Mouse (Mus musculus): ENCODE data around the gene 2010111I01Rik.
A peak's percentile ranks its signal among the peaks of the same experiment; 100 is the strongest.
"Not testable (repeated sequence)": the region's sequence is repeated elsewhere in the genome, so short reads cannot be mapped to it uniquely, and the experiment has no call there.

2010111I01Rik gene

GRCm38 (mm10) chr13:63296300-63296699, 331.6 kb downstream of the 2010111I01Rik start:
- DNase-seq = no peak

DNA sequence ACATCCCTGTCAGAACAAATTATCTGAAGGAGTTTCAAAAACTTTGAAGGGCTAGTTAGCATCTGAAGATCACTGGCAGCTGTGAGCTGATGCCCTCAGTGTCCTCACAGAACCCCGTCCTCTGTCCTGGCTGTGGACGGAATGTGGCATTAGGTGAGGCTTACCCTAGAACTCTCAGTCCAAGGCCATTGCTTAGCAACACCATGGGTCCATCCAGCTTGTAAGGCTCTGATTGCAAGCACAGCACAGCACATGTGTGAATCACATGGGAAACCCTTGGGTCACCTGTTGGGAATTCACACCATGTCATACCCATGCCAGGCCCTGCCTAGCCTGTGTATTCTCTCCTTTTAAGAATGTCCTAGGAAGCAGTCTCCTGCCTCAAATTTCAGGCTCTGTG, 332.3 kb downstream of the 2010111I01Rik start:
- no peak for DNase-seq

- DNase-seq = no peak
Measured at GRCm38 (mm10) chr13:63297933-63298332, 333.2 kb downstream of the 2010111I01Rik start.

DNA sequence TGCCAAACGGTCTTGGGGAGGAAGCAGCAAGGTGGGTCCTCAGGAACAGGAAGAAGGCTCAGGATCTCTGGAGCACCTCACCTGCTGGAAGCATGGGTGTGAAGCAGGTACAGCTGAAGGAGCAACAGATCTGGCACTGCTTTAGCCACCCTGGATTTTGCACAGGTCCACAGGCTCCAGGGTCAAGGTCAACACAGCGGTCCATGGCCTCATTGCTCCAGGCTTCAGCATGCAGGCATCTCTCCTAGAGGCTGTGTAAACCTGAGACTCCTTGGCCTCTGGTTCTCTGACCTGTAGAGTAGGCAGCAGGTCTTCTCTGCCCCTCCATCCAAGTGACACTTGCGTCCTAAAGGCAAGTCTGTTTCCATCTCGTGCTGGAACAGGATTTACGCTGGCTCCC, 334.2 kb downstream of the 2010111I01Rik start:
- no peak for DNase-seq

GRCm38 (mm10) chr13:63300929-63301328, 336.2 kb downstream of the 2010111I01Rik start:
- DNase-seq = no peak

GRCm38 (mm10) chr13:63301764-63302209, 337.1 kb downstream of the 2010111I01Rik start:
- peak in 1 of 2 experiments; percentile 24 for DNase-seq

DNA sequence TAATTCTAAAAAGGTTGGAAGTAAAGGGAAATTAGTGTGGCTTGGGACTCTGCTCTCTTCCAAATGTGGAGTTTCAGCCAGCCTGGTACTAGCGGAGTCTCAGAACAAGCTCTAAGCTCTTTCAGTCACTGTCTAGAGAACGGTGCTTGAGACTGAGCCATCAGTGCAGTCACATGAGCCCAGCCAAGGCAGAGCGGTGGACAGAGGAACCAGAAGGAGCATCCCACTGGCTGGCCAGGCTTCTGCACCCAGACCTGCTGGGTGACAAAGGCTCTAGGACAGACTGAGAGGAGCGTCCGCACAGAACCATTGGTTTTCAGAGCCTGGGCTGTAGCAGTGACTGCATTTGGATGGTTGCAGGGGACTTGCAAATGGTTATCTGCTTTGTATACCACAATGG, 337.7 kb downstream of the 2010111I01Rik start:
- no peak for DNase-seq

DNA sequence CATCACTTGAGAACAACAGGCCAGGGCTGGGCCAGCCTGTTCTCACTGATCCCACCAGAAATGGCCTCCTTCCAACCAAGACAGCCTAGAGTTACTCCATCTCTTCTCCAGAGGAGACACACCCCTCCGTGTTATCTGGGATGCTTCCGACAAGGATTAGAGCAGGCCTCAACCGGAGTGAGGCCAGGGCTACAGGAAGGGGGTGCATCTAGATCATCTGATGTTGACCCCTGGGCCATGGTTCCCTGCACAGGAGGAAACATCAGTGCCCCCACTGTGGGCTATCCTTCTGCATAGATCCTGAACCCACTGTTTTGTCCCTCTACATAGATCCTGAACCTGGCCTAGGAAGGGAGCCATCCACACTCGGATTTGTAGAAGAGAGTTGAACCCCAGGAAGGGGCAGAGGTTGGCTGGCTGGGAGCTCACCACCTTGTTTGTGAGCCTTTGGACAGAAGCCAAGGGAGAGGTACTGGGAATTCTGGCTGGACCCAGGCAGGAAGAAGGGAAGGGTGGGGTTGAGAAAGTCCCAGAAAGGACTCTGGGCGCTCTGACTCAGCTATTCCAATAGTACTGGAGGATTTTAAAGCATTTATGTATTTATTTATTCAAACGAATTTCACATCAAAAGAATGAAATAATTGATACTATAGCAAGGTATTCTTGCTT, 339.6 kb downstream of the 2010111I01Rik start:
- DNase-seq = peak in 1 of 2 experiments; percentile 32

DNA sequence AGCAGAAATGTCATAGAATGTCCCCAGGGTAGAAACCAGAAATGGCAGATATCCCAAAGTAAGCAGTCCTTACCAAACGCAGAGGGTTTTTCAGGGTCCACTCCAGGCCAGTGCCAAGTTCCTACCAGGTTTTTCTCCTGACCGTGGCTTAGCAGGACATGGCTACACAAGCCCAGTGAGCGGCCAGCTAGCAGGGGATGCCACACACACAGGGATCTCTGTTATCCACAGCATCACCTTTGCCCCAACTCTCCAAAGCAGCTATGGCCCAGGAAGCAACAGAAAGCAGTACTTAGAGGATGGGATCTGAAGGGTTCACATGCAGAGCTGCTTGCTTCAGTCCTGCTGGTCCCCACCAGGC, 340.1 kb downstream of the 2010111I01Rik start:
- DNase-seq = no peak

GRCm38 (mm10) chr13:63305160-63306011, 340.7 kb downstream of the 2010111I01Rik start:
- peak; percentile 35 to 65 for DNase-seq

DNA sequence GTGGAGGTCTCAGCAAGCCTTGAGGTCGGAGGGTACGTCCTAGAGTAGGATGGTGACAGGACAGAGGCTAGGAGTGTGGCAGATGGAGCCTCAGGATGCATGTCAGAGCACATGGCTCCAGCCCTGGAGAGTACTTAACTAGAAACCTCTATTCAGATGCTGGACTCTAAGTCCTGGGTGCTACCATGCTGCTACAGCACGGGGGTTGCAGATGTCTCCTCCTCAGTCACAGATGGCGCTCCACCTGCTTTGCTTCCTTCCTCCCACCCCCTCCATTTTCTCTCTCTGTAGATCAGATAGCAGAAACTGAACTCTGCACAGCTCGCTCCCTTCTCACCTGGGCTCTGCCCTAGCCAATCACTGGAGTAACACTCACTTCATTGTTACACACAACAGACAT, 342.1 kb downstream of the 2010111I01Rik start:
- no peak for DNase-seq

DNA sequence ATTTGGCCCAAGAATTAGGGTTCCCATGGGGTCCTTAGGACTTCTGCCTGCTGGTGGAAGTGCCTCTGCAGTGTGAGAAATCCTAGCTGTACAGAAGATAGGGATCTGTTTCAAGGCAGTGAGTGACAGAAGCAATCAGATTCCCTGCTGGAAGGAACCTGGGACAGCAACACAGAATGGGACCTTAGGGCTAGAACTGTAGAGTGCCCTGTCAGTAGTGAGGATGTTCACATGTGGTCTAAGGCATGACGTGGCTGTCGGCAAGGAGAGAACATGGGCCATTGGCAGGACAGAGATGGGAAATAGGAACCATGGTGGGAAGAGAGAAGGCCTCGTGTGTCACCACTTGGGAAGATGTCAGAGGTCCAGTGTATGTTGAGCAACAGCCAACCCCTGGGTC, 344.9 kb downstream of the 2010111I01Rik start:
- DNase-seq = no peak

DNA sequence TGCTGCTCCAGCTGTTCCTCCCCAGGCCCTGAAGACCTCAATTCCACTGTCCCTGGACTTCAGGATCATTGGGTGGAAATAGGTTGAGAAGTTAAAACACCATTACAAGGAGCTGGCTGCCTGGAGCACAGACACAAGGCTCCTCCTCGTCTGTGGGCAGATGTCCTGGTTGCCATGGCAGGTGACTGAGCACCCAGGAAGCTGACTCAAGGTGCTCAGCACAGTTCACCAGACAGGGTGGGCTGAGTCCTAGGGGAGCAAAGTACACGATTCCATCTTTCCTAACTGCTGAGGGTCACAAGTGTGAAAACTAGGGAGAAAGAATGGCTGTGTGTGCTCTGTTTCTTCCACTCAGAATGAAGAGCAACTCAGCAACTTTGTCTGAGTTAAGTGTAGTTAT, 346.5 kb downstream of the 2010111I01Rik start:
- DNase-seq = no peak

GRCm38 (mm10) chr13:63313247-63313646, 348.6 kb downstream of the 2010111I01Rik start:
- no peak for DNase-seq

- no peak for DNase-seq
Measured at GRCm38 (mm10) chr13:63313748-63314607, 349.3 kb downstream of the 2010111I01Rik start.

- DNase-seq = no peak
Measured at GRCm38 (mm10) chr13:63314608-63314920, 349.9 kb downstream of the 2010111I01Rik start.

DNA sequence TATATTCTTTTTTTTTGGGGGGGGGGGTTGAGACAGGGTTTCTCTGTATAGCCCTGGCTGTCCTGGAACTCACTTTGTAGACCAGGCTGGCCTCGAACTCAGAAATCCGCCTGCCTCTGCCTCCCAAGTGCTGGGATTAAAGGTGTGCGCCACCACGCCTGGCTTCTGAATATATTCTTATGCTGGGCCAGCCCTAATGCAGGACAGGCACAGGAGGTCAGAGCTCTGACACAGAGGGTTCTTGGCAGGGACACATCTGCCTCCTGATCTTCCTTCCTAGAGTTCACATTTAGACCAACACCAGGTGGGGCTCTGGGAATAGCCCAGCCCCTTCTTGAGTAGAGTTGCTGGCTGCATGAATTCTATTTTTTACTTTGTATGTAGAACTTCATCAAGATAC, 350.4 kb downstream of the 2010111I01Rik start:
- DNase-seq = not testable (repeated sequence)

DNA sequence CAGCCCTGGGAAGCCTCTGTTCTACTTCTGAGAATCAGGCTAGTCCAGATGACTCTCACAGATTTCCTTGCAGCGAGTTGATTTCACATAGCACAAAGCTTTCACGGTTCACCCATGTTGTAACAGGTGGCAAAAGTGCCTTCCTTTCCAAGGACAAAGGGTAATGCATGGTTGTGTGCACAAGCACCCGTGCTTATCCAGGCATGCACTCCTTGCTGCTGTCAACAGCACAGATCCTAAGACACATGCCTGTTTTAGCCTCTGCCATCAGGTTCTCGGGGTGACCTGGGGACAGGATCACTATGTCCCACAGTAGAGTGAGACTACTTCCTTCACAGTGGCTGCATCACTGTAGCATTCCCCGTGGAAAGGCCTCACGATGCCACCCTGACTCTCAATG, 351.1 kb downstream of the 2010111I01Rik start:
- no peak for DNase-seq

DNA sequence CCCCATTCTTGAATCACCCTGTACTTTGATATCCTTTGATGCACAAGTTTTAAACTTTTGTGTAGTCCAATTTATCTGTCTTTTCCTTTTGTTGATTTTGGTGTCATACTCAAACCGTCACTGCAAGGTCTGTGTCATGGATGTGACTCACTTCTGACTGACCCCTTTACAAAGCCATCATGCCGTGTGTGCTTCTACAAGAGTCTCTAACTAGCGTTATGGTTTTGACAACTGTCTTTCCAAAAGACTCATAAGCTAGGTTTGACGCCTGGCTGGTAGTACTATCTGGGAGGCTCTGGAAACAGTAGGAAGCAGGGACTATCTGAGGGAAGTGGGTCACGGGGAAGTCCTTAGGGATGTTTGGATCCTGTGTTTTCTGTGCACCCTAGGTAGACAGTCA, 351.7 kb downstream of the 2010111I01Rik start:
- no peak for DNase-seq

DNA sequence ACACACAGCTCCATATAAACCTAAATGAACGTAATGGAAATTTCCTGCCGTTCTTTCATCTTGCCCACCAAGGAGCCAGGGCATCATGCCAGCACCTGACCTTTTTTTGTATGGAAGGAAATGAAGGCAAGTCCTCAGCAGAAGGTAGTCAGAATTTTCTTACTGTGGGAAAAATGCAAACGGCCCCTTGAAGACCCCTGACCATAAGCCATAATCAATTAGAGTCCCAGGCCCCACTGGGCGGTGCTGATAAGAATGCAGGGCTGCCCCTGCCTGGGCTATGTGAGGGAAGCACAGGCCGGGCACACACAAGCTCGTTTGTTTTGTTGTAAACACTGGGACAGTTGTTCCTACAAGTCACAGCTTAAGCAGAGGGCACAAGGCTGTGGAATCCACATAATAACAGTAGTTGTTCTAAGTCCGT, 353.0 kb downstream of the 2010111I01Rik start:
- DNase-seq = no peak

GRCm38 (mm10) chr13:63319814-63320213, 355.1 kb downstream of the 2010111I01Rik start:
- DNase-seq = no peak

DNA sequence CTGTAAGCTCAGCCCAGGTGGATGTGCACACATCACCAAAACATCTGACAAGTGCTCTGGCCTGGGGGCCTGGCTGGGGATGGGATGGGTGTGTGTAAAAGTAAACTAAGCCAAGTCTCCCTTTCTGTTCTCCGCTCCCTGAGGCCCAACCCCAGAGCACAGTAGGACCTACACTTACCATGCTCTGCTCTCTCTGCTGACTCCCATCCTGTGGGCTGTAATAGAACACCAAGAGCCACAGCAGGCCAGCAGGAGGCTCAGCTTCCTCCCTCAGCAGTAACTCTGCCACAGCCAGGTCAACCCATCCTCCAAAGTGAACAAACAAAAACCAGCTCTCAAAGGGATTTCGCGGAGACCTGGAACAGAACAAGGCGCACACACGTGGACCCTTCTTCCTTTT, 357.0 kb downstream of the 2010111I01Rik start:
- DNase-seq = no peak

DNA sequence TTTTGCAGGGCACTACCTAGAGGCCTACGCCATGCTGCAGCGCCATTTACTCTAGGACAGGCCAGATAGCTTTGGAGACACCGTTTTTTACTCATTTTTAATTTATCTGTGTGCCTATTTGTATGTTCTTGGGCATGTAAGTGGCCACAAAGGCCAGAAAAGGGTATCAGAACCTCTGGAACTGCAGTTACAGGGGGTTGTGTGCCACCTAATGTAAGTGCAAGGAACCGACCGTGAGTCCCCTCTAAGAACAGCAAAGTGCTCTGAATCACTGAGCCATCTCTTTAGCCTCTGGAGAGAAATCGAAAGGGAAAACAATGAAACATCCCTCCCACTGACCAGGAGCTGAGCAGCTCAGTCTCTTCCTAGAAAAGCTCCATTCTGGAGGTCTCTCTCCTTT, 358.1 kb downstream of the 2010111I01Rik start:
- no peak for DNase-seq
